Mouse (Mus musculus): ENCODE data around the gene Park7. TPM values are rescaled to one million over a fixed set of nuclear protein-coding genes. Genes with fewer than 3 reads are reported as not detected.

Gene Park7
- polyA plus RNA-seq, 1 experiment = 112 TPM

GRCm38 (mm10) chr4:150900486-150900885 is 13.8 kb downstream of the Park7 start:
- Histone ChIP-seq H3K4me3 (replicated peaks; ENCODE audit: extremely low read depth, low read depth, low read length) (no peak overlapping the region), H3K4me1 (ENCODE audit: control insufficient read depth, insufficient read depth, low read length) (no peaks in the 10 kb centered on the region; the same call in 1 of the 2 replicates)
- 89% methylated on average over 13 of the region's 13 CpGs for WGBS
- no peak for TF ChIP-seq CTCF (IDR thresholded peaks at IDR 0.05; ENCODE audit: insufficient read depth, low read length)
- TF ChIP-seq POLR2A (IDR thresholded peaks at IDR 0.05; ENCODE audit: borderline replicate concordance, extremely low read depth, low read depth, low read length) = no peak
- DNase-seq = no peak

- H3K4me1 ChIP-seq (ENCODE audit: control insufficient read depth, insufficient read depth, low read length) = no peaks in the 10 kb centered on the region; the same call in 1 of the 2 replicates
- WGBS = 49% methylated on average over 13 of the region's 13 CpGs
- peak; percentile 79 for DNase-seq
- TF ChIP-seq POLR2A (IDR thresholded peaks at IDR 0.05; ENCODE audit: borderline replicate concordance, extremely low read depth, low read depth, low read length) (no peak), CTCF (IDR thresholded peaks at IDR 0.05; ENCODE audit: insufficient read depth, low read length) (peak; percentile 83)
- no peak overlapping the region for H3K4me3 ChIP-seq (replicated peaks; ENCODE audit: extremely low read depth, low read depth, low read length)
Measured at GRCm38 (mm10) chr4:150898716-150899365, 15.4 kb downstream of the Park7 start.

GRCm38 (mm10) chr4:150896896-150897624 is 17.2 kb downstream of the Park7 start:
- 93% methylated on average over 26 of the region's 26 CpGs for WGBS
- TF ChIP-seq POLR2A (IDR thresholded peaks at IDR 0.05; ENCODE audit: borderline replicate concordance, extremely low read depth, low read depth, low read length) (no peak), CTCF (IDR thresholded peaks at IDR 0.05; ENCODE audit: insufficient read depth, low read length) (no peak)
- DNase-seq = no peak

GRCm38 (mm10) chr4:150894718-150895501 is 19.3 kb downstream of the Park7 start:
- no peak for TF ChIP-seq POLR2A (IDR thresholded peaks at IDR 0.05; ENCODE audit: borderline replicate concordance, extremely low read depth, low read depth, low read length)
- no peak for TF ChIP-seq CTCF (IDR thresholded peaks at IDR 0.05; ENCODE audit: insufficient read depth, low read length)
- peaks cover 7% of the 10 kb centered on the region for H3K4me1 ChIP-seq (ENCODE audit: control insufficient read depth, insufficient read depth, low read length)
- DNase-seq = no peak
- WGBS = 62% methylated on average over 8 of the region's 8 CpGs
- no peak overlapping the region for H3K4me3 ChIP-seq (replicated peaks; ENCODE audit: extremely low read depth, low read depth, low read length)

More at GRCm38 (mm10) chr4:150896896-150897624, 17.2 kb downstream of the Park7 start:
- Histone ChIP-seq H3K4me3 (replicated peaks; ENCODE audit: extremely low read depth, low read depth, low read length) (no peak overlapping the region), H3K4me1 (ENCODE audit: control insufficient read depth, insufficient read depth, low read length) (no peaks in the 10 kb centered on the region; the same call in 1 of the 2 replicates)

GRCm38 (mm10) chr4:150891308-150891707 is 22.9 kb downstream of the Park7 start:
- no peak for DNase-seq
- 49% methylated on average over 5 of the region's 5 CpGs for WGBS
- no peak for TF ChIP-seq CTCF (IDR thresholded peaks at IDR 0.05; ENCODE audit: insufficient read depth, low read length)
- TF ChIP-seq POLR2A (IDR thresholded peaks at IDR 0.05; ENCODE audit: borderline replicate concordance, extremely low read depth, low read depth, low read length) = no peak
- Histone ChIP-seq H3K4me1 (ENCODE audit: control insufficient read depth, insufficient read depth, low read length) (peaks cover 12% of the 10 kb centered on the region), H3K4me3 (replicated peaks; ENCODE audit: extremely low read depth, low read depth, low read length) (no peak overlapping the region)

- Histone ChIP-seq H3K4me3 (replicated peaks; ENCODE audit: extremely low read depth, low read depth, low read length) (peak overlapping the region; percentile 25), H3K4me1 (ENCODE audit: control insufficient read depth, insufficient read depth, low read length) (peaks cover 12% of the 10 kb centered on the region)
- TF ChIP-seq CTCF (IDR thresholded peaks at IDR 0.05; ENCODE audit: insufficient read depth, low read length) = no peak
- no peak for TF ChIP-seq POLR2A (IDR thresholded peaks at IDR 0.05; ENCODE audit: borderline replicate concordance, extremely low read depth, low read depth, low read length)
- 30% methylated on average over 13 of the region's 13 CpGs for WGBS
- DNase-seq = no peak
Measured at GRCm38 (mm10) chr4:150889955-150890315, 24.3 kb downstream of the Park7 start.

- WGBS = 26% methylated on average over 20 of the region's 20 CpGs
- Histone ChIP-seq H3K4me1 (ENCODE audit: control insufficient read depth, insufficient read depth, low read length) (peaks cover 12% of the 10 kb centered on the region), H3K4me3 (replicated peaks; ENCODE audit: extremely low read depth, low read depth, low read length) (peak overlapping the region; percentile 1)
- DNase-seq = no peak
- TF ChIP-seq POLR2A (IDR thresholded peaks at IDR 0.05; ENCODE audit: borderline replicate concordance, extremely low read depth, low read depth, low read length) (no peak), CTCF (IDR thresholded peaks at IDR 0.05; ENCODE audit: insufficient read depth, low read length) (no peak)
Measured at GRCm38 (mm10) chr4:150889273-150889954, 24.8 kb downstream of the Park7 start.

- TF ChIP-seq POLR2A (IDR thresholded peaks at IDR 0.05; ENCODE audit: borderline replicate concordance, extremely low read depth, low read depth, low read length) = no peak
- no peak for TF ChIP-seq CTCF (IDR thresholded peaks at IDR 0.05; ENCODE audit: insufficient read depth, low read length)
- no peak overlapping the region for H3K4me3 ChIP-seq (replicated peaks; ENCODE audit: extremely low read depth, low read depth, low read length)
- no peak for DNase-seq
- 70% methylated on average over 4 of the region's 4 CpGs for WGBS
- peaks cover 12% of the 10 kb centered on the region for H3K4me1 ChIP-seq (ENCODE audit: control insufficient read depth, insufficient read depth, low read length)
Measured at GRCm38 (mm10) chr4:150888492-150888891, 25.7 kb downstream of the Park7 start.

- Histone ChIP-seq H3K4me1 (ENCODE audit: control insufficient read depth, insufficient read depth, low read length) (peaks cover 12% of the 10 kb centered on the region), H3K4me3 (replicated peaks; ENCODE audit: extremely low read depth, low read depth, low read length) (no peak overlapping the region)
- DNase-seq = no peak
- WGBS = 91% methylated on average over 5 of the region's 5 CpGs
- no peak for TF ChIP-seq CTCF (IDR thresholded peaks at IDR 0.05; ENCODE audit: insufficient read depth, low read length)
- no peak for TF ChIP-seq POLR2A (IDR thresholded peaks at IDR 0.05; ENCODE audit: borderline replicate concordance, extremely low read depth, low read depth, low read length)
Measured at GRCm38 (mm10) chr4:150887903-150888302, 26.3 kb downstream of the Park7 start.
